Mouse (Mus musculus): ENCODE data around the gene Gm27029.
"Not testable (repeated sequence)": the region's sequence is repeated elsewhere in the genome, so short reads cannot be mapped to it uniquely, and the experiment has no call there.

The Gm27029 gene

DNA sequence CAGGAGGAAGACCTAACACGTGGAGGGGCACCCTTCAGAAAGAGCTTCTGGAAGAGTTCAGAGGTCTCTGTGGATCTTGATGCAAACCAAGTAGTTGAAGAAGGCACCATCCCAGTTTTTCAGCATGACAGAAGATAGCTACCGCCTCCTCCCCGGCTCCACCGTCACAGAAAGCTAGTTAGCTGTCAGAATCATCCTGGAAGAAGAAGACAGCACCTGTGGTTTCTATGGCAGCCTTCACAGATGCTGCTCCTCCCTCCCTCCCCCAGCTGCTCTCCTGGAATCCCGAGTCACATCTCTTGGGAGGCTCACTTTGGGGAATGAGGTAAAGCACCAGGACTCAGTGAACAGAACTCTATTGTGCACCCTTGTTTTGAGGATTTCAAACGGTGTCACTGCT lies 5.6 kb downstream of the Gm27029 start:
- DNase-seq = no peak

DNA sequence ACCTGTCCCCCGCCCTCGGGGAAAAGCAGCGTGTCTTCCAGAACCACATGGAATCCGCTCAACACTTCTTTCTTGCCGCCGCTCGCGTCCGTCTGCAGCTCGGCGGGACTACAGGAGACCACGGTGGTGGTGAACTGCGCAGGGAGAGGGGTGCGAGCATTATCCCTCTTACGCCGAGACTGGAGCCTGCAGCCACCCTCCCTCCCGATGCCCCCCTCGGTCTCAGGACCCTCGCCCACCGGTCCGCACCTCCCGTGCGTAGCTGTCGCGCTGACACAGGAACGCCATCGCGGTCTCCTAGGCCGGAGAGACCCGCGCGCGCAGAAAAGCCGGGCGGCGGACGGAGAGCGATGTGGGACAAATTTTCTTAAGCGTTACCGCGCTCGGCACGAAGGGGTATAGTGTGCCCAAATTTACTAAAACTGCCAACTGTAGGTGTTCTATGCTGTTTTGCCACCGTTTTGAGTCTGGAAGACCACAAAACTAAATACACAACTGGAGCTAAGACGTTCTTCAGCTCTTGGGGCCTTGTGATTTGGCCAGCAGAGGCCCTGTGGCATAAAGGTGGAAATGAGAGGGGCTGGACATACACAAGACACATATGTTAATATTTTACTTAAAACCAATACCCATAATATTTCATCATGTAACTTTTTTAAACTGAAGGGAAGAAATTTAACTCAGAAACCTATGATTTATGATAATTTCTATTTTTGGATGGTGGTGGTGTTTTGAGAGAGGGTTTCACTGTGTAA lies 7.3 kb downstream of the Gm27029 start, which contains the start of gene Aarsd1:
Gene Aarsd1 (minus strand): TSS at position 515 of the 755 bp plus-strand sequence.
- peak; percentile 92 for DNase-seq

GRCm38 (mm10) chr11:101416433-101417100 lies 8.0 kb downstream of the Gm27029 start:
- no peak for DNase-seq

DNA sequence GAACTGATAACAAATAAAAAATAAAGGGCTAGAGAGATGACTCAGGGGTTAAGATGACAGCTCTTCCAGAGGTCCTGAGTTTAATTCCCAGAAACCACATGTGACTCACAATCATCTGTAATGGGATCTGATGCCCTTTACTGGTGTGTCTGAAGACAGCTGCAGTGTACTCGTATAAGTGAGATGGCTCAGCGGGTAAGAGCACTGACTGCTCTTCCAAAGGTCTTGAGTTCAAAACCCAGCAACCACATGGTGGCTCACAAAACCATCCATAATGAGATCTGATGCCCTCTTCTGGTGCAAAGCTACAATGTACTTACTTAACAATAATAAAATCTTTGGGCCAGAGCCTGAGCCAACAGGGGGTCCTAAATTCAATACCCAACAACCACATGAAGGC lies 9.3 kb downstream of the Gm27029 start:
- no peak for DNase-seq

DNA sequence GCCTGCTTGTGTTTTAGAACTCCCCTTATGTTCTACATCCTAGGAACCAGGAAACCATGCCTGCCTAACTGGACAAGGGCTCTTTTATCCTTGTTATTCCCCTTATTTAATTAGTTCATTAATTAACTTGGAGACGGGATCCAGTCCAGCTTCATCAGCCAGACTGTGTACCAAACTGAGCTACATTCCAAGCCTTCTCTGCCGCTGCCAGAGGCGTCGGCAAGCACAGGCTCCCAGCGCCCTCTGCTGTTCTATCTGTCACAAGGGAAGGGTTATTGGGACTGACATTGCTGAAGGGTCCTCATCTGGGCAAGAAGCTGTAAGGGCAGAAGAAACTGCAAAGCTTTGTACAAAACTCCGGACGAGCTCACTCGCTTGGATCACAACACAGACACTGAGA lies 29.5 kb downstream of the Gm27029 start:
- DNase-seq = peak; percentile 79

DNA sequence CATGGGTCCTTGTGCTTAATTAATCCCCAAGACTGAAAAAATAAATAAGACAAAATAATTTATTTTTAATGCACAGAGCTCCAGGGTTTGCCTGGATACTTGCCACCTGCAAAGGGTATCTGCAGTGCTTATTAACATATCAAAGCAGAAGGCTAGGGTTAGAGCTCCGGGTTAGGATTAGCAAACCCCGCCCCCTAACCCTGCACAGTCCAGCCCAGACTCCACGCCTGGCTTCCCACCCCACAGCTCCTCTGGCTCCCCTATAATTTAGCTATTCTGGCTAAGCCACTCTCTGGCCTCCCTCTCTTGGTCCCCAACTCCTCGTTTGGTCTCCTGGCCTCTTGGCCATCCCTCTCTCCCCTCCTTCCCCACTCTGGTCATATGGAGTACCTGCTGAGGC lies 42.8 kb downstream of the Gm27029 start:
- no peak for DNase-seq

GRCm38 (mm10) chr11:101378926-101379325 lies 45.7 kb downstream of the Gm27029 start:
- no peak for DNase-seq

DNA sequence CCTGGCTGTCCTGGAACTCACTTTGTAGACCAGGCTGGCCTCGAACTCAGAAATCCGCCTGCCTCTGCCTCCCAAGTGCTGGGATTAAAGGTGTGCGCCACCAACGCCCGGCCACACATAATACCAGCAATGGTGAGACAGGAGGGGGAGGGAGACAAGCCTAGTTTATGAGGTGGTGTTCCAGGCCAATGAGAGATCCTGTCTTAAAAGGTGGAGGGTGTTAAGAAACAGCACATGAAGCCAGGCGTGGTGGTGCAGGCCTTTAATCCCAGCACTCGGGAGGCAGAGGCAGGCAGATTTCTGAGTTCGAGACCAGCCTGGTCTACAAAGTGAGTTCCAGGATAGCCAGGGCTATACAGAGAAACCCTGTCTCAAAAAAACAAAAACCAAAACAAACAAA lies 46.4 kb downstream of the Gm27029 start:
- DNase-seq = not testable (repeated sequence)

GRCm38 (mm10) chr11:101374421-101374938 lies 50.1 kb downstream of the Gm27029 start:
- DNase-seq = no peak

DNA sequence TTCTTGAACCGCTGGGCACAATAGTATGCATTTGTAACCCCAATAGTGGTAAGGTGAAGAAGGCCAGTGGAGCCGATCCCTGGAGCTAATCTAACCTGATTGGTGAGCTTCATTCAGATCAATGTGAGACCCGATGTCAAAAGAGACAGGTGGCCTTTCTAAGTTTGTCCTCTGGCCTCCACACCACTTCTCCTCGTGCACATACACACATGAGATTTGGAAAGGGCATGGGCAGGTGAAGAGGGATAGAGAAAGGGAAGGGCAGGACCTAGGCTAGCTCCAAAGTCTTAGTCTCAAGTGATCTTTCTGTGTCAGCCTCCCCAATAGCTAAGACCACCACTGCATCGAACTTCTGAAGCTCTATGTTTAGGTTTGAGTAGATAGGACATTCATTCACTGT lies 54.5 kb downstream of the Gm27029 start:
- no peak for DNase-seq

GRCm38 (mm10) chr11:101367326-101367935 lies 57.2 kb downstream of the Gm27029 start, which contains the start of gene G6pc:
G6pc (plus strand) TSS chr11:101367561.
- DNase-seq = no peak

DNA sequence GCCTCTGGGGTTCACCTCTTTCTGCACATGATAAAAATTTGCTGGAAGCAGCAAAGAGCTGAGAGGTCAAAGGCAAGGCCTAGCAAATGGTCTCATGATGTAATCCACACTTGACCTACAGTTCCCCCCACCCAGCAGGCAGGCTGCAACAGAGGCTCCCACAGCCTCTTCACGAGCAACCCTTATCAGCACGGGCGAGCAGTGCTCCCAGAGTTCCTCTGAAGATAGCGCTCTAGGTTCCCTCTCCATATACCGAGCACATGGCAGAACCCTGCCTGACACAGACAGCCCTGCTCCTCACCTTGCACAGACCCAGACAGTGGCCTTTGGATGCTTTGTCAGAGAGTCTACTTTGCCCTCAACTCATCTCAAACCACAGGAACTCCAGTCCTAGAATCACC lies 60.1 kb downstream of the Gm27029 start:
- DNase-seq = no peak

DNA sequence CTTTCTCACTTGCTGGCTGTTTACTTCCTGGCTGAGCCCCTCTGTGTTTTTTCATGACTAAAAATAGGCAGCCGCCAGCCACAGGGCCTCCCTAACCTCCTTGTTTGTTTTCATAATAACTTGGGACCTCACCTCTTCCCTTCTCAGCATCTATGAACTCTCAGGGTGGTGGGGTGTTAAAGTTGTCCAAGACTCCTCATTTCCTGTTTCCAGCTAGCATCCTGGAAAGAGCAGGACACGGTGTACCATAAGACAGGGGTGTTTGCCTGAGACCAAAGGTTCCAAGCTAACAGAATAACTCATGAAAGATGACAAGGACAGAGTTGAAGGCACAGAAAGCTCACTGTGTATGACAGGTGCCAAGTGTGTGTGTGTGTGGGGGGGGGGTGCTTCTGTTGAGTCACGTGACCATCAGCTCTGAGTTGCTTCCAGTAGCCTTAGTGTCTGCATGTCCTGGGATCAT lies 63.9 kb downstream of the Gm27029 start:
- DNase-seq = no peak

GRCm38 (mm10) chr11:101359776-101360175 lies 64.8 kb downstream of the Gm27029 start:
- DNase-seq = no peak

GRCm38 (mm10) chr11:101357505-101358182 lies 67.0 kb downstream of the Gm27029 start:
- DNase-seq = no peak
